Mouse (Mus musculus) spleen, postnatal 14 days (tissue): Measurements from ENCODE around the gene Il10rb.
"Not testable (repeated sequence)": the region's sequence is repeated elsewhere in the genome, so short reads cannot be mapped to it uniquely, and the experiment has no call there.

Experiments used
- DNase-seq, 2 experiments: peaks; one replicate each; pipeline ENCODE4 v3.0.0; 2021 to 2022; ENCODE audit warnings: low spot score in 2 of 2

The Il10rb gene

DNA sequence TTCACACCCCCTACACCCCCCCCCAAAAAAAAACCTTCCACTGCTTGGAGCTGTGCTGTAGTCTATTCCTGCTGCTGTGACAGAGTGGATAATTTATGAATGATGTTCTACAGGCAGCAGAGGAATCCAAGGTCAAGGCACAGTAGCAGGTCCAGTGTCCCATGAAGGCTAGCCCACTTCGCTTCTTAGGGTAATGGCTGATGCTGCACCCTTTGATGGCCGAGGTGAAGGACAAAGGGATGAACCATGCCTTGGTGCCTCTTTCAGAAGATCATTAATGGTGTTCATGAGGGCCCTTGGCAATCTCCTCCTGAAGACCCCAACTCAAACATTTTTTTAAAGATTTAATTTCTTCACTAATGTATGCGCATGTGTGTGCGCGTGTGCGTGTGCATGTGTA, 10.4 kb downstream of the Il10rb start:
- no peak for DNase-seq

DNA sequence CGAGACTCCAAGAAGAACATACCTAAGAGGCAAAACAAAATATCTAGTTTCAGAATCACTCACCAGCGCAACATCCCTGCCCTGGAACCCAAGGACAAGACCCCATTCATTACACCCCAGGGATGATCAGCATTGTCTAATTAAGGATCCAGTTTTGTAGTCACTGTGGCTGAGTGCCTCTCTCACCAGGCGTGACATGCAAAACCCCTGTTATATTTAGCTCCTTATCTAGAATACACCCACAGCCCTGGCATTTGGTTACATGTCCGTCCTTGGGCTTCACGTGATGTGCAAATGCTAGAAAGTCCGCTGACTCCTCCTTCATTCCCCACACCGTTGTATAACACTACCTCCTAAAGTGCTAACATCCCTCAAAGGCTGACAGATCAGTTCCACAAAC, 11.0 kb downstream of the Il10rb start:
- DNase-seq, result peak in 1 of 2 experiments; percentile 28

DNA sequence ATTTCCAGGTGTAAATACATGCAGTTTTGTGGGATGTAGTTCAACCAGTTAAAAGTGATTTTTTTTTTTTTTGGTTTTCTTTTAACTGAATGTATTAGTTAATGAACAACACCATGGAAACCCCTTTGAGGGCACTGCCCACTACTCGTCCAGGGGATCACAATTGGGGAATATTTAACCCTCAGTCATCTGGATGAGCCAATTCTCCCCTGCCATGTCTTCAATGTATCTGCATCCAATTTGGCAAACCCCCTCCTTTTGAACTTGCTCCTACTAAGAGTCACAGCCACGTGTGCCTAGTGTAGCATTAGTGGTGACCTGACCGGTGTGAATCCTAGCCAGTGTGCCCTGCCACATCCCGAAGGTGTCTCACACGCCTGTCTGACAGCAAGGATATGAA, 12.6 kb downstream of the Il10rb start:
- DNase-seq, result no peak

DNA sequence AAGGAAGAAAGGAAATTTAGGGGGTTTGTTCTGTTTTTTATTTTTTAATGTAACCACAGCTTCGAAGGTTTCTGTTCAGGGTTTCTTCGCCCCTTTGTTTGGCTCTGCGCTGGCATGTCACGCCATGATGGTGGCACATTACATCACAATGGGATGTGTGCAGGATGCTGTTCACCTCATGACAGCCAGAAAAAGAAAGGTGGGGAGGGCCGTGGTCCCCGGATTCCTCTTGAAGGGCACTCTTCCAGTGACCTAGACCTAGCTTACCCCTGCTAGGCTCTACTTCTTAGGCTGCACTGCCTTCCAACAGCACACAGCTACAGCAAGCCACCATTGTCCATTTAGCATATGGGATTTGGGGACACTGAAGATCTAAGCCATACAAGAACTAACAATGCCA, 19.9 kb downstream of the Il10rb start:
- DNase-seq, result no peak

DNA sequence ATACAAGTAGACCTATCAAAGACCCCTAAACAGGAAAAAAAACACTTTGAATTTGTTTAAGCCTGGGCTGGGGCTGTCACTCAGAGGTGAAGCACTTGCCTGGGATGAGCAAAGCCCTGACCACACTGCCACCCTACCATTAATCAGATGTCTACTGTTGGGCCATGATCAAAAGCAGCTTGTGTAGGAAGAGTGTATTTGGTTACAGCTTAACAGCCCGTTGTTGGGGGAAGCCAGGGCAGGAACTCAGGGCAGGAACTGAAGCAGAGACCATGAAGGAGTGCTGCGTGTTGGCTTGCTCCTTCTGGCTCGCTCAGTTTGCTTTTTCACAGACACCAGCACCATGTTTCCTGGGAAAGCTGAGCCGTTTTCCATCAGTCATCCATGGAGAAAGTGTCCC, 20.6 kb downstream of the Il10rb start:
- no peak for DNase-seq

DNA sequence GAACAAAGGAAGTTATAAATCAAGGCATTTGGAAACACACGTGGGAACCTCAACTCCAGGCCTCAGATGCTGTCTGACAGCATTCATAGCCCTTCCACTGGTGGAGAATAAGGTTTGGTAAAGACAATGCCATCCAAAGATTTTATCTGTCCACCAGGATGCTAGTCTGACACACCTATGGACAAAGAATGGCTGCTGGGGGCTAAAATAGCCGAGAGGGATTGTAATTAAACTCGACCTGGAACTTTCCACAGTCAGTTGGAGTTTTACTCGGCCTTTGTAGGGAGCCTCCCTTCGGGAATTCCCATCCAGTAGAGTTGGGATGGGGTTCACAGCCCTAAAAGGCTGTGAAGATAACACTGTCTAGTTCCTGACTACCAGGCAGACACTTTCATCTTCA, 21.5 kb downstream of the Il10rb start:
- no peak for DNase-seq

DNA sequence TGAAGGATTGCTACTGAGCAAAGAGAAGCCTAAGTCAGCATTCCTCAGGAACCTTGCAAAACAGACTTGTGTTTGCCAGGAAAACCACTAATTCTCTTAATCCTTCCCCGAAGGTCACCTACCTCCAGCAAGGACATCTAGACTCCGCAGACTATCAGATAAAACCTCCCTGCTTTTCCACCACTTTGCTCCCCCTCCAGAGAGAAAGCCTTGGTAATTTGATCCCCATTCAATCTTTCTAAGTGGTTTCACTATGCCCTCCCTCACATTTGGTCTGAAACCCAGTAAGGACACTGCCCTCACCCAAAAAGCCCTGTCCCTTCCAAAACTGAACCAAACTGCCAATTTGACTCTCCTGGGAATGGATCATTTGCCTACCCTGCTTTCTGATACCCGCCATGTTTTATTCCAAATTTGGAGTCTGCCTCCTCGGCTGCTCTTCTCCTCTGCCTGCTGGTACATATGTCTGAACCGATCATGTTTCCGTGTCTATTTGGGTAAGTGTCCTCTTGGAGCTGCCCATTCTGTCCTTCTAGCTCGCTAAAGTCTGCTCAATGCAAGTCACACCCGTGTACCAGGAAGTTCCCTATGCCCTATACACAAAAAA, 22.4 kb downstream of the Il10rb start:
- DNase-seq, result no peak

DNA sequence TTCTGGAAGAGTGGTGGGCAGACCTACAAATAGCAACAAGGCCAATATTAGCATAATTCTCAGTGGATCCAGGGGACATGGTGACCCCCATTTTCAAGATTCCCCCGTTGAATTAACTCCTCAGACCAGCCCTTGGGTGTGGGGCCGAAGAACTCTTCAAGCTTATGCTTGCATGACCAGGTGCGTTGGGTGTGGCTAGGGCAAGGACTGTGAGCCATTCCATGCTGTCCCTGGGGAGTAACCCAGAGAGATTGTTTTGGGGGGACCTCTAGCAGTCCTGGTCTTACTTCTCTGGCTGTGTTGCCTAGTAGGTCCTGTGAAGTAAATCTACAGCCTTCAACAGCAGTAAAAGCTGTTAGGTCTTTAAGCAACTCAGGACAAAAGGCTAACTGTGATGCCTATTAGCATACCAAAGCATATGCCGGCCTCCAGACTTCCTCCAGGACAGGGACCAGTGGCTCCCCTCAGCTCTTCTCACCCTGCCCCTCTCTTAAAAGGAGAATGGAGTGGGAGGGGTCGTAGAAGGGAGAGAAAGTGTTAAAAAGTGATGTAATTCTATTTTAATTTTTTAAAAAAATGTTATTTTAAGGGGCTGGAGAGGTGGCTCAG, 26.9 kb downstream of the Il10rb start:
- DNase-seq, result no peak

DNA sequence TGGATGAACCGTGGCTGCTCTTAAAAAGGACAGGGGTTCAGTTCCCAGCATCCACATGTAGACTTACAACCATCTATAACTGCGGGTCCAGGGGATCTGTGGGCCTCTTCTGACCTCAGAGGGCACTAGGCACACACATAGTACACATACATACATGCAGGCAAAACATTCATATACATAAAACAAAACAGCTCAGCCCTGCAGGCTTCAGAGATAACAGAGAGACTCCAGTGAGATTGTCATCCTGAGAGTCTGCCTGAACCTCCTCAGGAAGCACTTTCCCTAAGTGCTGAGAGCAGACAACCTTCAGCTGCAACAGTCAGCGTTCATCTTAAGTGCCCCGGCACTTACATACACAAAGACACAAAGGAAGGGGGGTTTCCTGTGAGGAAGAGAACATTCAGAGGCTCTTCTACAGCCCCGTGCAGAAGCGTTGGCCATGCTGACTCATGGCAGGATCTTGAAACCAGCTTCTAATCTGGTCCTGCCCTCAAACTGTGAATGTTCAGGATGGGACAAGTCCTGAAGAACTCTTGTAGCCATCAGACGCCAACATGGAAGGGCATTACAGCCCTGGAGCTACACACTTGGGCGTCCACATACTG, 27.5 kb downstream of the Il10rb start:
- no peak for DNase-seq

DNA sequence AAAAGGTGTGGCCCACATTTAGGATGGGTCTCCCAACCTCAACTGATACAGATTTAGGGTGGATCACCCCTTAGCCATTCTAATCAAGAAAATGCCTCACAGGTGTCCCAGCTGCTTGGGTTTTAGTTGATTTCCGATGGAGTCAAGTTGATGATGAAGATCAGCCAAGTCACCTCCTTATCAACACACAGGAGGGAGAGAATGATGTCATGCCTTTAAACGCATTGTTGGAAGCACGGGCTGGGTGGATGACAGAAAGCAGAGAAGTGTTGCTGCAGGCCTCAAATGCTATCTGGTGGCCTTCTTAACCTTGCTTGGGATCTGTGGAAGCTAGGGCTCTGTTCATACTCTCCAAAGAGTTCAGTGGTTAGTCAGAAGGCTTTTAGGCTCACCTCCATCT, 28.2 kb downstream of the Il10rb start:
- DNase-seq, result no peak

DNA sequence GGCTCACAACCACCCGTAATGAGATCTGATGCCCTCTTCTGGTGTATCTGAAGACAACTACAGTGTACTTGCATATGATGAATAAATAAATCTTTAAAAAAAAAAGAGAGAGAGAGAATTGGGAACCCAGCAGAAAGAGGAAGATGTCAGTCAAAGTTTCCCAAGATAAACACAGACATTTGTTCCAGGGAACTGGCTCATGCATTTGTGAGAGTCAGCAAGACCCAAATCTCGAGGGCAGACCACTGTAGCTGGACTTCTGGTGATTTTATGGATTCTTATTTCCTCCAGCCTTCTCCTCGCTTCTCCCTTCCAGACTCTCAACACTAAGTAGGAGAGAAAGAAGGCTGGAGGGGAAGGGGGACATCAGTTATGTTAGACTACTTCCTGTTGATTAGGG, 32.1 kb downstream of the Il10rb start:
- DNase-seq, result no peak

DNA sequence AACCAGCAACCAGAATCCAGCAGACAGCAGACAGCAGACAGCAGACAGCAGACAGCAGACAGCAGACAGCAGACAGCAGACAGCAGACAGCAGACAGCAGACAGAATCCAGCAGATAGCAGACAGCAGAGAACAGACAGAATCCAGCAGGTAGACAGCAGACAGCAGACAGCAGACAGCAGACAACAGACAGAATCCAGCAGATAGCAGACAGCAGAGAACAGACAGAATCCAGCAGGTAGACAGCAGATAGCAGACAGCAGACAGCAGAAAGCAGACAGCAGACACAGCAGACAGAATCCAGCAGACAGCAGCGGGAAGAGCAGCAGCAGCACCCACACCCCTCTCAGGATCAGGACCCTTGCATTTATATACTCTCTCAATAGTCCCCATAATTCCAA, 32.6 kb downstream of the Il10rb start:
- DNase-seq, result not testable (repeated sequence)

DNA sequence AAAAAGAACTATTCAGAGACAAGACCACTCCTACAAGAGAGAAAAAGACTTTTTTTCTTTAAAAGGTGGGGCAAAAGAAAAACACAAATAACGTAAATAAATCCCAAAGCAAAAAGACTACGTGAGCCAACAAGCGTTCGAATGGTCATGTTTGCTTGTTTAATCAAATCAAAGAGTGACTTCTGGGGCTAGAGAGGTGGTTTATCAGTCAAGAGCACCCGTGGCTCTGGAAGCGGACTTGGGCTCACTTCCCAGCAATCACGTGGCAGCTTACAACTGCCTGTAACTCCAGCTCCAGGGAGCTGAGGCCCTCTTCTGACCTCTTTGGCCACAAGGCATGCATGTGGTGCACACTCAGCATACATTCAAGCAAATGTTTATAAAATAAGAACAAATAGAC, 35.4 kb downstream of the Il10rb start:
- DNase-seq, result peak; percentile 49 to 64

DNA sequence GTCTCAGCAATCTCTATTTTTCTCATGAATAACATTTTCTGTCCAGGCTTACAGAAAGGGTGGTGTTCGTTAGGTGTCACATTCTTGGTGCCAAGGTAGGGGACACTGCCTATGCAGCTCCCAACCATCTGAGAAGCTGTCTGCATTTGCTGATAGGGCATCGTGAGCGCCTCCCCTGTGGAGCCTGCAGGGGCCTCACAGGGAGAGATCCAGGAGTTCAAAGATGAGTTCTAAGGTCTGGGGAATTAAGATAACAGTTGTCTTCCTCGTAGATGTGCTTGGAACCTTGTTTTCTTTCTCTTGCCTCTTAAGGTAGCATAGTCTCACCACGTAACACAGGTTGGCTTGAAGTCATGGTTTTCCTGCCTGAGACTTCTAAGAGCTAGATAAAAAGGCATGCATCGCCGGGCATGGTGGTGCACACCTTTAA, 35.9 kb downstream of the Il10rb start:
- peak; percentile 50 to 57 for DNase-seq

DNA sequence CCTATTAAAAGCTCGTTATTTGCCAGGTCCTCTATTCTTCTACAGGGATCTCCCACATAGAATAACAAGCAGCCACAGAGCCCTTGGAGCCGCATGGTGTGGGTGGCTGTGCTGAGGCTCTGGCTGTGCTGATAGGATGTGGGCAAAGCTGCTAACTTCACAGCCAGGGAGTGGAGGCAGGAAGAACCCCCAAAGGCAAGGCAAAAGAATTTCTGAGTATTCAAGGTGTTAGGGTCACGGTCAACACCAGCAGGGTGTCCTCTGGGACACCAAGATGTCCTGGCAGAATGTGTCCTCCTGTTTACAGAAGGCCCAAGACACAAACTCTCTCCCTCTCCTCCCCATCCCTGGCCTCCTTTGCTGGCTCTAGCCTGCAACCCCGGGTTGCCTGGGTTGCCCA, 36.5 kb downstream of the Il10rb start:
- DNase-seq, result no peak

DNA sequence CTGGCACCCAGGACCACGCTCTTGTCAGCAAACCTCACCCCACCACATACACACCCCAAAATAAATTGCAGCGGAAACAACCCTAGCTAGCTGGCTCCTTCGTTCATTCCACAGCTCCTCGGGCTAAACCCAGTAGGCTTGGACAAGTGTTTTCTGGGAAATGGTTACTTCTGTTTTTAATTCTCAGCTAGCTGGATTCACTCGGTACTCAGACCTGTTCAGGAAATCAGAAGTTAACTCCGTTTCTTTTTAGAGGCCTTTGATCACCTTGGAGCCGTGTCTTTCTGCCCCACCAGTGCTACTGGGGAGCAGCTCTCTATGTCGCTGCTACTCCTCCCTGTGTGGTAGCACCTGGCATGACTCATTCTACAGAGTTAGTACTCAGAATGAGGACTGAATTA, 37.2 kb downstream of the Il10rb start:
- DNase-seq, result no peak

DNA sequence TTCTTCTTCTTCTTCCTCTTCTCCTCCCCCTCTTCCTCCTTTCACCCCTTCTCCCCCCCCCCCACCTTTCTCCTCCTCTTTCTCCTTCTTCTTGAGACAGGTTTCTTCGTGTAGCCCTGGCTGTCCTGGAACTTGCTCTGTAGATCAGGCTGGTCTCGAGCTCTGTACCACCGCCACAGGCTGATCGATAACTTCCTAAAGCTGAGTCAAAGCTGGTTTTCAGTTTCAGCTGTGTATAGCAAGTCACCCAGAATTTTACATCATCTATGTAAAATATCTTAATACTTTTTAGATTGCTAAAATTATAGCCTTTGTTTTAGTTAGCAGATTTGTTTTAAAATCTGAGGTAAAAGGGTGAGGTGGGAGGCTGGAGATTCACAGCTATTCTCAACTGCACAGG, 38.9 kb downstream of the Il10rb start:
- DNase-seq, result no peak

DNA sequence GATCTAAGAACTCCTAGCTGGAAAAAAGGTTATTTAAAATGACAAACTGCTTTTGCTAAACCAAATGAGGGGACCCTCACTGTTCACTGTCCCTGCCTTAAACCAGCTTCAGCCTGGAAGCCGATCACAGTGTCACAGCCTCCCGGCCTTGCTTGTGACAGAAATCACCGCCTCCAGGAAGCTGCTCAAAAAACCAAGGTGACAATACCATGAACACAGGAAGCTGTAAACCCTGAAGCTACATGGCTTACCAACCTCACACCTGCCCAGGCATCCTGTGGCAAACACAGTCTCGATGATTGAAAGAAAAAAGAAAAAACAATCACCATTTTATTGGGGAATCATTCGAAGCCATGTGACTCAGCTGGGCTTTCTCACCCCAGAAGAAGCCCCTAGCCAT, 39.6 kb downstream of the Il10rb start:
- no peak for DNase-seq

DNA sequence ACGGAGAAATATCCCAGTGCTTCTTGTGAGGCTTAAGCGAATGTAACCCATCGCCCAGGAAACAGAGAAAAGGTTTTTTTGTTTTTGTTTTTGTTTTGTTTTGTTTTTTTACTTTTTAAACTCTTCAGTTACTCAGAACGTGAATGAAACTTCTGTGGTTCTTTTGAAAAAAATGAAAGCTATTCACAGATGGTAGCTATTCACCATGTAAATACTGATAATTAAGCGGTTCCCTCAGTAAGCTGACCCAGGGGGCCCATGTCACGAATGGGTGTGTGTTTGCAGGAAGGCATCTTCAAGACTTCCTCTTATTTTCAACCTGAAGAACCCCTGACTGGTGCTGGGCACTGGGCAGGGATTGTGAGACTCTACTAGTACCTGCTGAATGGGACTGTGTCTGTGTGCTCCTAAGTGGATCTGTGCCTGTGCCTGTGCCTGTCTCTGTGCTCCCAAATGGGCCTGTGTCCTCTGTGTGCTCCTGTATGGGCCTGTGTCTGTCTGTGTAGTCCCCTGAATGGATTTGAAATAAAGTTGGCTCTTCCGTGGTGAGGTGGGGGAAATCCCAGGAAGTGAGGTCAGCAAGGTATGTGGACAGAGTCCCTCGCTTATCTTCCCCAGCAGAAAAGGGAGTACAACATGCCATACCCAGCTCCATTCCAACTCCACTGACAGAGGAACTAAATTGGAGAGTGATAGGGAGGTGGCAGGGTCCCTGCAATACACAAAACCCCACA, 41.0 kb downstream of the Il10rb start:
- DNase-seq, result no peak

DNA sequence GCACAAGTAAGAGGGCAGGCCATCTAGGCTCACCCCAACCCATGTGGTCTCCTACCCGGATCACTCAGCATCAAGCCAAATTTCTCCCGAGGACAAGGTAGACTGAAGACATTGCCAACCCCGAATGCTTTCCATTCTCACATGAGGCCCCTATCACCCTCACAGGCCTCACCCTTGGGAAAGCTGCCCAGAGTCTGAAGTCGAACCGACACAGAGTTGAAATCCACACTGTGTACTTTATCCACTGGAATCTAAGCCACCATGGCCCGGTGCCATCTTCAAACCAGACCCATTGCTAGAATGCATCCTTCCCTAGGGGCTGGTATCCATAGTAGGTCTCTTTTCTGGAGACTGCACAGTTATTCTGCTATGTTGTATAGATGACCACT, 41.5 kb downstream of the Il10rb start:
- no peak for DNase-seq

DNA sequence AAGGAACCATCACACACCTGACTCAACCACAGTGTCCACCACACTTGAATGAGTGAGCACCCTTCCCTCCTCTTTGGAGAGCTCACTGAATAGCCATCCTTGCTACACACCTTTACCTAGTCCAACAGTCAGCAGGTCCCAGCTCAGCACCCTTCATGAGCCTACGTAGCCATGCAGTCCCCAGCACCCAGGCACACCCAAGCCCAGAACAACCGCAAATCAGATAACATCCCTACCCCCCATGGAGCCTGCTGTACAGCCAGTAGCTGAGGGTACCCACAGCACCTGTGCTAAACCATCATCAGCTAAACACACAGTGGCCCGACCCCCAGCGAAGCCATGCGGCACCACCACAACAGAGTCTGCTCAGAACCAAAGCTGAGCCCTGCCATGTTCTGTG, 42.1 kb downstream of the Il10rb start:
- DNase-seq, result no peak

DNA sequence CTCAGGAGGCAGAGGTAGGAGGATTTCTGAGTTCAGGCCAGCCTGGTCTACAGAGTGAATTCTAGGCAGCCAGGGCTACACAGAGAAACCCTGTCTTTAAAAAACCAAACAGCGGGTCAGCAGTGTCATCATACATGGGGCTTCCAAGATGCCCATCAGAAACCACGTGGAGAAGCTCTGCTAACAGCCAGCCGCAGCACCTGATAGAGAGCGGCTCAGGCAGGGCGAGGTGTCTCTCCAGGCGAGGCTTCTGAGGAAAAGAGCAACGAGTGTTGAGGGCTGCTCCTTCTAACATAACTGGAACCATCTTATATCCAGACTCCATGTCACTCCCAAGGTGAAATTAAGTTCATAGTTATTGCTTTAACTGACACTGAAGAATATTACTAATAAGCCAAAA, 42.9 kb downstream of the Il10rb start:
- DNase-seq, result no peak
